Mouse (Mus musculus): ENCODE results near the gene Vmn2r56.
A peak's percentile ranks its signal among the peaks of the same experiment; 100 is the strongest.

- TF ChIP-seq CTCF (IDR thresholded peaks at IDR 0.05; ENCODE audit: borderline replicate concordance, insufficient read depth, low read depth, low read length) (peak; percentile 49; the same call in 1 of the 2 replicates), POLR2A (IDR thresholded peaks at IDR 0.05; ENCODE audit: borderline replicate concordance, insufficient read depth, low read length) (no peak)
These were observed 39.8 kb upstream of the Vmn2r56 start for GRCm38 (mm10) chr7:12774606-12775005.

All from cerebellum, adult 2 months (tissue).